Mouse (Mus musculus): ENCODE results near the gene Gm45623. TPM values are rescaled to one million over a fixed set of nuclear protein-coding genes. Genes with fewer than 3 reads are reported as not detected.

Gm45623 gene
- total RNA-seq, 2 experiments from 2014 or later = 0.54 to 0.98 TPM

GRCm38 (mm10) chr13:56755871-56756270 is 2.2 kb upstream of the Gm45623 start:
- DNase-seq (ENCODE audit: low spot score in 2 of 2) = peak in 1 of 2 experiments; percentile 65

- DNase-seq (ENCODE audit: low spot score in 2 of 2) = no peak
Observed at GRCm38 (mm10) chr13:56752474-56753191, 994 bp downstream of the Gm45623 start.

- no peak for DNase-seq (ENCODE audit: low spot score in 2 of 2)
Observed at GRCm38 (mm10) chr13:56751774-56752173, 1.9 kb downstream of the Gm45623 start.

- DNase-seq (ENCODE audit: low spot score in 2 of 2) = no peak
Observed at GRCm38 (mm10) chr13:56749377-56749776, 4.2 kb downstream of the Gm45623 start.

- no peak for DNase-seq (ENCODE audit: low spot score in 2 of 2)
Observed at GRCm38 (mm10) chr13:56747554-56747953, 6.1 kb downstream of the Gm45623 start.

GRCm38 (mm10) chr13:56746739-56747532 is 6.7 kb downstream of the Gm45623 start:
- DNase-seq (ENCODE audit: low spot score in 2 of 2) = no peak

- no peak for DNase-seq (ENCODE audit: low spot score in 2 of 2)
Observed at GRCm38 (mm10) chr13:56742325-56742901, 11.2 kb downstream of the Gm45623 start.

- no peak for DNase-seq (ENCODE audit: low spot score in 2 of 2)
Observed at GRCm38 (mm10) chr13:56741691-56742090, 11.9 kb downstream of the Gm45623 start.

- no peak for DNase-seq (ENCODE audit: low spot score in 2 of 2)
Observed at GRCm38 (mm10) chr13:56740496-56740895, 13.1 kb downstream of the Gm45623 start.

GRCm38 (mm10) chr13:56739556-56739955 is 14.1 kb downstream of the Gm45623 start:
- DNase-seq (ENCODE audit: low spot score in 2 of 2) = no peak

GRCm38 (mm10) chr13:56735212-56735875 is 18.3 kb downstream of the Gm45623 start:
- peak; percentile 36 to 51 for DNase-seq (ENCODE audit: low spot score in 2 of 2)

- no peak for DNase-seq (ENCODE audit: low spot score in 2 of 2)
Observed at GRCm38 (mm10) chr13:56734617-56735016, 19.0 kb downstream of the Gm45623 start.

GRCm38 (mm10) chr13:56729046-56729445 is 24.6 kb downstream of the Gm45623 start:
- DNase-seq (ENCODE audit: low spot score in 2 of 2) = no peak

- DNase-seq (ENCODE audit: low spot score in 2 of 2) = no peak
Observed at GRCm38 (mm10) chr13:56726551-56726950, 27.1 kb downstream of the Gm45623 start.

GRCm38 (mm10) chr13:56712221-56712620 is 41.4 kb downstream of the Gm45623 start:
- no peak for DNase-seq (ENCODE audit: low spot score in 2 of 2)

- no peak for DNase-seq (ENCODE audit: low spot score in 2 of 2)
Observed at GRCm38 (mm10) chr13:56710620-56711019, 43.0 kb downstream of the Gm45623 start.

GRCm38 (mm10) chr13:56707606-56708005 is 46.0 kb downstream of the Gm45623 start:
- no peak for DNase-seq (ENCODE audit: low spot score in 2 of 2)

GRCm38 (mm10) chr13:56707111-56707510 is 46.5 kb downstream of the Gm45623 start:
- no peak for DNase-seq (ENCODE audit: low spot score in 2 of 2)

GRCm38 (mm10) chr13:56704596-56704995 is 49.0 kb downstream of the Gm45623 start:
- DNase-seq (ENCODE audit: low spot score in 2 of 2) = no peak

GRCm38 (mm10) chr13:56703871-56704321 is 49.7 kb downstream of the Gm45623 start:
- DNase-seq (ENCODE audit: low spot score in 2 of 2) = no peak

GRCm38 (mm10) chr13:56703222-56703870 is 50.3 kb downstream of the Gm45623 start:
- DNase-seq (ENCODE audit: low spot score in 2 of 2) = peak; percentile 60 to 71

Data from layer of hippocampus, postnatal 10 days (tissue).